Mouse (Mus musculus): Measurements from ENCODE around the gene Ddx17. TPM values are rescaled to one million over a fixed set of nuclear protein-coding genes. Genes with fewer than 3 reads are reported as not detected.

The Ddx17 gene
- polyA plus RNA-seq (2012) = 65.7 and 86.5 TPM in 2 replicates

DNA sequence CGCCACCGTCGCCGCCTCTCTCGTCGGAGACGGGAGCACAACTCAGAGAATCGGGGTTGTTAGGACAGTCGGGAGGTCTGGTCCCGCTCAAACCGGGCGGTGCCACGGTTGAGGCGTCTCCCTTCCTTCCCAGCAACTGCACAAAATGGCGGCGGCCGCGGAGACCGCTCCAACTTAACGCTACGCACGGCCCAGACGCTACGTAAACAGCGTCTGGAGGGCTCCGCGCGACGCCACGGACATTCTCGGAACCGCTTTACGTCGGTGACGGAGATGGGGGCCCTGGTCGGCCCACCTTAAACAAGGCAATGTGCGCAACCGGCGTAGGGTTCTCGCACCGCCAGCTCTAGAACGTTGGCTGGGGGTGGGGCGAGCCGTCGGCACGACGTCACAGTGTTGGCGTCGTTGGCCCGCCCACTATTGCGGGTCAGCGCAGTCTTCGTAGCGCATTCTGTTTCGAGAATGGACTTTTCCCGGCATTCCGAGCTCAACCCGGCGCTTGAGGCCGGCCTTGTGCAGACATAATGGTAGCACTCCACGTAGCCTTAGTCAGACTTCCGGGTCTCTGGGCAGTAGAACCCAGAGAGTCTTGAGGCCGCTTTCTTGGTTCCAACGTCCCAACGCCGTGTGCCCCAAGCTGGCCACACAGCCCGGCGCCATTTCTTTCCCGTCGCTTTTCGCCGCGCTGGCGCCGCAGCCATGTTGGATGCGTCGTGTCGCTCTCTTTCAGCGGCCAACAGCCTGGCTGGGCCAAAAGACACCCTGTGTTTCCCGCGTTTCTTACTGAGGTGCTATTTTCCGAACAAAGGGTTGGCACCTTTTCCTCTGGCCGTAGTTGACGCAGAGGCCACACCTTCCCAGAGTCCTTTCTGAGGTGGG lies at the start of gene Ddx17:
Ddx17 (minus strand) TSS at position 332 of the 879 bp plus-strand sequence.
- TF ChIP-seq GATA1 (IDR thresholded peaks at IDR 0.05; ENCODE audit: low read length) = no peak

DNA sequence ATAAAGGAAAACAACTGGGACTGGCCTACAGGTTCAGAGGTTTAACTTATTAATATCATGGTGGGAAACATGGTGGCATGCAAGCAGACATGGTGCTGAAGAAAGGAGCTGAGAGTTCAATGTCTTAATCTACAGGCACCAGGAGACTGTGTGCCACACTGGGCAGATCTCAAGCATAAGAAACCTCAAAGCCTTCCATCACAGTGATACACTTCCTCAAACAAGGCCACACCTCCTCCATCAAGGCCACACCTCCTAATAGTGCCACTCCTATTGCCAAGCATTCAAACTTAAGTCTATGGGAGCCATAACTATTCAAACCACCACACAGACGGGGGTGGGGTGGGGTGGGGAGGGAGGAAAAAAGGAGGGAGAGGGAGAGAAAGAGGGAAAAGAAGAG lies 35.0 kb upstream of the Ddx17 start:
- TF ChIP-seq GATA1 (IDR thresholded peaks at IDR 0.05; ENCODE audit: low read length) = no peak

DNA sequence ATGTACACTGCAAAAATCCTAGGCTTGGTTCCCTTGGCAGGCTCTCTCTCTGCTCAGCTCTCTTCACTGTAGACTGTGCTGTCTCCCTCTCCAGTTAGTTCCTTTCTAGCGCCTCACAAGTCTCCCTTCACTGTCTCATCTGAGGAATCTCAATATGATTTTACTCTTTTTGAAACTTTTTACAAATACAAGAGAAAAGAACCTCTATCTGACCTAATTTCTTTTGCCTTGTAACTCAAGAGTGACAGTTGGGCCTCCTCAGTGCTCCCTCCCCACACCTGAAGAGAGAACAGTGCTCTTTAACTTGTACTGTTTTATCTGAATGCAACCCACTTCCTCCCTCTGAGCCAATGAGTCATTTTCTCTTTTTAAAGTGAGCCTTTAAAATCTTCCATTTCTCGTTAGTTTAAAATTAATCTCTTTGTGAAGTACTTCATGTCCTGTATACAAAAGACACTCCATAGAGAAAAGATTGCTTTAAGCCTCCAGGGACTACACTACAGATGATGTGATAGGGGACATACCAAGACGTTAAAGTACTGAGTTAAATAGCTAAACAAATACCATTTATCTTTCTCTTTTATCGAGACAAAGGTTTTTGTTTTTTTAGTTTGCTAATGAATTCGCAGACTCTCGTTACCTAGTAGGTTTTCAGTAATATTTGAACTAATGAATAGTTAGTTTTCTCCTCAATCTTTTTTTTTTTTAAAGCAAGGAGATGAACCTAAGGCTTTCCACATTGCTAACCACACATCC lies 31.3 kb upstream of the Ddx17 start:
- TF ChIP-seq GATA1 (IDR thresholded peaks at IDR 0.05; ENCODE audit: low read length) = no peak

GRCm38 (mm10) chr15:79576947-79577346 lies 30.4 kb upstream of the Ddx17 start:
- TF ChIP-seq GATA1 (IDR thresholded peaks at IDR 0.05; ENCODE audit: low read length) = no peak

- TF ChIP-seq GATA1 (IDR thresholded peaks at IDR 0.05; ENCODE audit: low read length) = no peak
Observed at GRCm38 (mm10) chr15:79575543-79576222, 29.1 kb upstream of the Ddx17 start.

DNA sequence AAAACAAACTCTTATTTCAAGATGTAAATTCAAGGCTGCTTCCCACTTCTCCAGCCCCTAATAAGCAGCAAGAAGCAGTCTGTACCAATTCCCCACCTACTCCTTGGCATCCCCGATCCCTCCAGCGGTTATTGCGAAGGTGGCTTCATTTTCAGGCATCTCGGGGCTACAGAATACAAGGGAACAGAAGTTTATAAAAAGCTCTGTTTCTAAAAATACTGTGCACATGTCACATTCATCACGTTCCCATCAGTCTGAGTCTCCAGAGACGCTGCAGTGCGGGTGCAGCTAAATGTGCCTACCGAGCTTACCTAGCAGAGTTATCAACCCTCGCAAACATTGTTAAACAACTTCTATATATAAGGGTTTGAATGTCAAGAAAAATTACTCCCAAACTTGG lies 15.9 kb upstream of the Ddx17 start:
- no peak for TF ChIP-seq GATA1 (IDR thresholded peaks at IDR 0.05; ENCODE audit: low read length)

- no peak for TF ChIP-seq GATA1 (IDR thresholded peaks at IDR 0.05; ENCODE audit: low read length)
Observed at GRCm38 (mm10) chr15:79559649-79560048, 13.1 kb upstream of the Ddx17 start.

DNA sequence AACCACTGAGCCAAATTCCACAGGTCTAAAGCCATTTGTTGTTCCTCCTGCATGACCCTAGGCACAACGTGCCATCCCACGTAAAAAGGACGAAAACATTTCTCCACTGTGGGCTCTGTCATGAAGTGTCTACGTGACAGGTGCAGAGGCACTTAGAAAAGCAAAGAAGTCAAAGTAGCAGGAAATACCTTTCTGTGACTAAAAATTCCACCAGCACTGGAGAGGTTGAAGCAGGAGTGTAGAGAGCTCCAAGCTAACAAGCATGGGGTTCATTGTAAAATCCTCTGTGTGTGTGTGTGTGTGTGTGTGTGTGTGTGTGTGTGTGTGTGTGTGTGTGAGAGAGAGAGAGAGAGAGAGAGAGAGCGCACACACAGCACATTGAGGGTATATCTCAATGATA lies 6.0 kb upstream of the Ddx17 start:
- TF ChIP-seq GATA1 (IDR thresholded peaks at IDR 0.05; ENCODE audit: low read length) = no peak

- no peak for TF ChIP-seq GATA1 (IDR thresholded peaks at IDR 0.05; ENCODE audit: low read length)
Observed at GRCm38 (mm10) chr15:79548226-79548625, 1.7 kb upstream of the Ddx17 start.

DNA sequence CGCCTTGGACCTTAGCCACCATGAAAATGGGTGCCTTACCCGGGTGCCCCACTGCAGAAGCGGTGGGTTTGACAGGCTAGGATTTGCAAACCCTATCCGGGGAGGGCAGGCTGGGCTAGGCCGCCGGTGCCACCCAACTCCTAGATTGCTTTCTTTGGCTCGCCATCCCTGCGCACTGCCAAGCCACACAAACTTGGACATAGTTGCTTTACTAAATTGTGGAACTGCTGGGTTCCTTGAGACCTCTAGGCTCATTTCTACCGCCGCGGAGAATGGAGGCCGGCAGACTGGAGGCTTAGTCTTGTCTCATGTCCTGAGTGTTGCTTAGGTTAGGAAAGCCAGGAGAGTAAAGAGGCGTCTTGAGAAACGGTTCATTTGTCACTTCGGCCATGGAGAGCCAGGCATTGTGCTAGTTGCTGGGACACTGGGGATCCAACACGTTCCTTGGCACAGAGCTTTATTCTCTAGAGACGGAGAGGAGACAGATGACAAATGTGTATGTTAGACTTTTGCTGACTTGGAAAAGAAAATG lies 814 bp upstream of the Ddx17 start:
- TF ChIP-seq GATA1 (IDR thresholded peaks at IDR 0.05; ENCODE audit: low read length) = no peak

DNA sequence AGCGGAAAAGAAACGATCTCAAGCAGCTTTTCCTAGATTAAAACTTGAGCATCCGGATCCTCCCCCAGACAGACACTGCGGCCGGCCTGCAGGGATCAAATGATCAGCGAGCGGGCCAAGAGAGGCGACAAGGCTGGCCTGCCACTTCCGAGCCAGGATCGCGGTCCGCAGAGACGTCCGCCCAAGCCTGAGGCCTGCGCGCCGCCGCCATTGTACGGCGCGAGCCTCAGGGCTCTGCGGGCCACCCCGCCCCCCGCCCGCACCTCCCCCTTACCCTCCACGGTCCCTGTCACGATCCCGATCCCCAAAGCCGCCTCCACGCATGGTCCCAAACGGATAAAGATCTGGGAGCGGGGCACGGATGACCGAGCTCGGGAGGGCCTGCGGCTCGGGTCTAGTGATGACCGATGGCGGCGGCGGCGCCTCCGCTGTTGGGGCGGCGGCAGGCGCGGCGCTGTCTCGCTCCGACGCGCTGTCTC lies 581 bp downstream of the Ddx17 start:
- no peak for TF ChIP-seq GATA1 (IDR thresholded peaks at IDR 0.05; ENCODE audit: low read length)

DNA sequence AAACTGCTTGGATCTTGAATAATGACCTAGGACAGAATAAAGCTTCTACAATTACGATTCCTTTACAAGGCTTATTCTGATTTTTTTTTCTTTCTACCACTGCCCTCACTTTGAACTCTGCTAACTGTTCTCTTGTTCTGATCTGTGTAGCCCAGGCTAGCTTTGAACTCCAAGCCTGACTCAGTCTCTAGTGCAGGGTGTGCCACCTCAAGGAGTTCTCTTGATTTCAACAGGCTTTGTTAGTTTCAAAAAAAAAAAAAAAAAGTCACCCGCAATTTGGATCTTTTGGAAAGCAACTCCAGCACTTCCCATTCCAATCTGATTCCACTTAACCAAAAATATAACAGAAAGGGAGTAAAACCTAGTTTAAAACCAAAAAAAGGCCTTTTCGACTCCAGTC lies 1.0 kb downstream of the Ddx17 start:
- TF ChIP-seq GATA1 (IDR thresholded peaks at IDR 0.05; ENCODE audit: low read length) = no peak

- TF ChIP-seq GATA1 (IDR thresholded peaks at IDR 0.05; ENCODE audit: low read length) = no peak
Observed at GRCm38 (mm10) chr15:79543968-79544367, 2.6 kb downstream of the Ddx17 start.

DNA sequence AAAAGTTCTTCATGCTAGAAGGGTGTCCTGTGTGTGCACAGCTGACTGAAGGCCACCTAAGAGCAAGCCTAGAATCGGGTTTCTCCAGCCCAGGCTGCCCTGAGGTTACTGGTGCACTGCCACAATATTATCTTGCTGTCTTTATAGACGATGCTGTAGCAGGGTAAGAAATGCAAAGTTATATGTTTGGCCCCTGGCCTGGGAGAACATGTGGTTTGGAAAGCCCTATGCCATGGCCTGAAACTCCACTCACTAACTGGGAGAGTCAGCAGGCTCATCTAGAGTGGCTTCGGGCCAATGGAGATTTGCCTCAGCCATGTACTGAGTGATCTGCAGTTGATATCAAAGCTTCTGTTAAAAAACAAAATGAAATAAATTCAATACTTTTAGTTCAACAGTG lies 12.7 kb downstream of the Ddx17 start:
- no peak for TF ChIP-seq GATA1 (IDR thresholded peaks at IDR 0.05; ENCODE audit: low read length)

GRCm38 (mm10) chr15:79529935-79530334 lies 16.6 kb downstream of the Ddx17 start:
- TF ChIP-seq GATA1 (IDR thresholded peaks at IDR 0.05; ENCODE audit: low read length) = no peak

Data from G1E-ER4 (cell line).